ENCODE assay signal across 17 mouse cellular contexts in the genomic region with DNA sequence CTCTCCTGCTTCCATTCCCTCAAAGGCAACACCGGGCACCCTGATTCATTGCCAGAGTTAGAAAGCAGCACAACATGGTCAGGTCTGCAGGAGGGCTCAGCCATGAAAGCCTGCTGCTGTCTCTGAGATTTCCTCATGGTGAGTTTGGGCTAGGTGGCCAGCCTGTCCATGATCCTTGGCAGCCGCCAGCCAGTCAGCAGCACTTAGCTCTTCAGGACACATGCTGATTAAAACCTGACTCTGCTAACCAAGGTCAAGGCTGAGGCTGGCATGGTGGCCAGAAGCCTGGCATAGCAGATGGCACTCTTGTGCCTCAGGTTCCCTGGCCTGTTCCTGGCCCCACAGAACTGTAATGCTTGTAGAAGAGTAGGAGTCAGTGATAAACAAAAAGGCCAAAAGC.
DNase-seq lines count a peak whose midpoint lies in the region; ATAC-seq lines count a peak whose summit lies in the region.
"Had no signal": no experiment of that assay in that cellular context is flagged by ENCODE, and none has a peak within 500 bp of the region (broad histone marks: within the 10 kb centered on the region; RNA-seq: fewer than 3 reads in every experiment).

No protein-coding gene starts in this region.

- DNase-seq in cerebellum, postnatal 4 days (ENCODE audit: low spot score in 2 of 2): no peak
- peak; percentile 93 for DNase-seq in brain, adult 2 months (ENCODE audit: low read depth, low spot score)
- peak; percentile 73 for DNase-seq in cerebellum, adult 8-10 months
- peak; percentile 87 to 88 for DNase-seq in cerebellum, postnatal 25 days
- no peak for DNase-seq in thymus, postnatal 14 days
- DNase-seq in frontal cortex, postnatal 36 days (ENCODE audit: low spot score in 2 of 2): no peak
- DNase-seq: adrenal gland, adult 8-10 months; gastrocnemius, postnatal 10 days; heart, postnatal 36 days; kidney, adult 11 months; kidney, postnatal 14 days; layer of hippocampus, adult 9-11 months; right cerebral cortex, postnatal 4 days had no signal

- ATAC-seq in cerebellum, adult (ENCODE audit: insufficient number of reproducible peaks, low FRiP score, low TSS enrichment): peak; percentile 81
- ATAC-seq: activated CD4-positive, CD25-positive, alpha-beta regulatory T cell, adult 4 months; forebrain, embryonic 16.5 days; midbrain, embryonic 15.5 days had no signal

Comparison
In these comparisons a context has a peak if more than half of its experiments do, and no peak if none do; other contexts are left out.
1. DNase-seq: peak in brain, adult 2 months (single experiment), cerebellum, adult 8-10 months (single experiment) and cerebellum, postnatal 25 days (2 of 2); none in cerebellum, postnatal 4 days (0 of 2), thymus, postnatal 14 days (single experiment) and frontal cortex, postnatal 36 days (0 of 2).